Mouse (Mus musculus) monocyte, adult 5-6 weeks (primary cell): Measurements from ENCODE around the gene Cadps2. TPM values are rescaled to one million over a fixed set of nuclear protein-coding genes. Genes with fewer than 3 reads are reported as not detected.

ENCODE experiments used
- ATAC-seq: fragments of 153-309, 156-312 bp; replicated peaks from 2 replicates; pipeline ENCODE4 v1.8.0; 2017; ENCODE audit warnings: mild to moderate bottlenecking; ENCODE audit not compliant: low TSS enrichment, insufficient number of reproducible peaks, severe bottlenecking, poor library complexity, low FRiP score
- total RNA-seq: library from RNA; stranded (forward); fragments of 200-1000, 200-491, 200-594 nt; gene quantifications from 3 replicates; pipeline ENCODE4 v1.2.3, GENCODE M21; 2017

Cadps2 gene
- total RNA-seq = 0.53 TPM in 1 of 3 replicates, not detected in the others

DNA sequence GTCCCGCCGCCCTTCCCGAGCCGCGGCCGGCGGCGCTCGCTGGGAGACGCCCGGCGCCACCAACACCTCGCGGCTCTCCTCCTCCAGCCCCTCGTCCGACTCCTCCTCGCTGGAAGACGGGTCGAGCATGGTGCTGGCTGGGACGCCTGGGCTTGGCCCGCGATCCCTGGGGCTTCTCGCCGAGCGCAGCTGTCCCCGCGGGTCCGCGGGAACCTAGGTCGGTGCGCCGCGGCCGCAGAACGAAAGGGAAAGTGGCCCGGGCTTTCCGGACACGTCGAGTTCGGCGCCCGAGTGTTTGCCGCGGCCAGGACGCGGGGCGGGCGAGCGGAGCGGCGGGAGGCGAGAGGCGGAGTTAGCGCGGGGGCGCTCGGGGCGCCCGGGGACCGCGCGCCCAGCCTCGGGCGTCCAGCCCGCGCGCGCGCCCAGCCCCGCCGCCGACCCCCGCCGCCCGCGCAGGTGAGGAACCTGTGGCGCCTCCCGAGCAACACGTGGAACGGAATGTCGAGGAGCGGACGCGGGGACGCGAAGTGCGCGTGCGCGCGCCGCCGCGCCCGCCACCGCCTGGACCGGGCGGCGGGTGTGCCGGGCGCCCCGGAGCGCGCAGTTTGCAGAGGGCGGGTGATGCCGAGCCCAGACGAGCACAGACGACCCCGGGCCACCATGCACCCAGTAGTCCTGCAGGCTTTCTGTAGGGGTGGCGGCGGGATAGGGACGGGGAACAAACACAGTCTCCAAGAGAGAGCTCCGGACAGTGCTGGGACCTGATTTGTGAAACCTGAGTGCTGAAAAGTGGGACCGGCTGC lies at the start of gene Cadps2:
Cadps2 (minus strand) TSS at position 413 of the 803 bp plus-strand sequence.
- no peak for ATAC-seq

DNA sequence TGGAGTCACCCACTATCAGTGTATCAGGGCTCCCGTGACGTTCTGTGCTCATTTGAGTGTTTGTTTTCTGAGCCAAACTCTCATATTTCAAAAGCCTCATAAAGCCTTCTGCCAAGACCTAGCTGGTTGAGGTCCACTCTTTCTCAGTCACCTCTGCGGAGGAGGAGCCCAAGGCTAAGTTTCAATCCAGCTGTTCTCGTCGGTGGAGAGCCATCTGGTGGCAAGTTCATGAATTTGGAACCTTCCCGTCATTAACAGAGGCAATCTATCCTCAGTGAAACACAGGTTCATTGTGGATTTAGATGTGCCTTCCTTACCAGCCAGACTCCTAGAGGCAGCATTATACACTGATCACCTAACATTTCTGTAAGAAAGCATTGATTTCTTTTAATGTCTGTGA lies 47.2 kb upstream of the Cadps2 start:
- ATAC-seq = no peak

DNA sequence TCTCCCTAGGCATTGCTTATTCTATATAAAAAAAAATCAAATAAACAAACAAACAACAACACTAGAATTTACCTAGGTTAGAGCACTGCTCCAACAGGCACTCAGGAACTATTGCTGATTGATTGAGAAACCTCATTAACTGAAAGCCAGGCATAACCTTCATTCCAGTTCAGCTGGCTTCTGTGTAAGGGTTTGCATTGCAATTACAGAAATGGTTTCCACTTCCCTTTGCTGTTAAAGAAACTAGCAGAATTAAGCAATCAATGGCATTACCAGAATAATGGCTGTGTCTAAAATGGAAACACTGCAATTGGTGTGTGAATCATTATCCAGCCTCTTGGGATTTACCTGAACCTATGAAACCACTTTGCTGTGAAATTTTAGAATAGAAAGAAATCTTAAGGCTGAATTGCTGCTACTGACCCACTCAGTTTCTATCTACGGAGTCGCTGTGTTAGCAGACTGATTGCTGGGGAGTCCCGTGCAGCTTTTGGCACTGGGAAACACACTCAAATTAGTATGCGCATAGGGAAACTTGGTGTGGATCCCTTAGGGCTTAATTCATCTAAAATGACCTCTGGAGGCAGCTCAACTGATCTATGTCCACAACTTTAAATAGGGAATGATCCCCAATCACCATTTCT lies 37.7 kb upstream of the Cadps2 start:
- ATAC-seq = no peak

DNA sequence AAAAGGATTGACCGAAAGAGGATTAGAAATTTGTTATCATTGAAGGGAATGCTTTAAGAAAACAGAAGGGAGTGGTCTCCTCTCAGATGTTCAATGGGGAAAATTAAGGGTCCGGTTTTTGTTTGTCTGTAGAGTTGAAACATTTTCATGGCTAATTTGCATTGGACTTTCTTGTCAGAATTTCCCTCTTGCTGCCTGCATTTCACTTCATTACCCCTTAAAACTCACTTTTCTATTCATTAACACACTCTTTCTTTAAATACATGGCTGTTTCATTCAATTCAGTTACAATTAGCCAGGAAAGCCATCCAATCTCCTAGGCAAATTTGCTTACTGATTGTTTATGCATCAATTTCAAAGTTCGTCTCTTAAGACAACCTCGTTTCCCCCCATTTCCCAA lies 37.1 kb upstream of the Cadps2 start:
- no peak for ATAC-seq

DNA sequence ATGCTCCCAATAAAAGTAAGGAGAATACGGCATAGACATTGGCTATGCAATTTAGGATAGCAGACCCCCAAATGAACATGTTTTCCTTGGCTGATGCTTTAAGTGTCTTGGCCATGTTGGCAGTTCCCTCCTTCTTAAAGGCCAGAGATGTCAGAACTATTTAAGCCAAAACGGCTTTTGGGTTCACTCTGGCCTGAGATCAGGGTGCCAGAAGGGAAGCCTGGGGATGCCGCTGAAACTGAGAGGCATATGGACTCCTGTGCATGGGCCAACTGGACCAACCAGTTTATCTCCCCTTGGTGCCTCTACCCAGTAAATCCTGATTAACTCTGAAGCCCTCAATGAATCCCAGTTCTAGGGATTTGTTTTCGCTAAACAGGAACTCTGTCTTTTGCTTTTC lies 34.6 kb upstream of the Cadps2 start:
- no peak for ATAC-seq

GRCm38 (mm10) chr6:23873231-23873630 lies 34.0 kb upstream of the Cadps2 start:
- no peak for ATAC-seq

GRCm38 (mm10) chr6:23869971-23870370 lies 30.8 kb upstream of the Cadps2 start:
- ATAC-seq = no peak

DNA sequence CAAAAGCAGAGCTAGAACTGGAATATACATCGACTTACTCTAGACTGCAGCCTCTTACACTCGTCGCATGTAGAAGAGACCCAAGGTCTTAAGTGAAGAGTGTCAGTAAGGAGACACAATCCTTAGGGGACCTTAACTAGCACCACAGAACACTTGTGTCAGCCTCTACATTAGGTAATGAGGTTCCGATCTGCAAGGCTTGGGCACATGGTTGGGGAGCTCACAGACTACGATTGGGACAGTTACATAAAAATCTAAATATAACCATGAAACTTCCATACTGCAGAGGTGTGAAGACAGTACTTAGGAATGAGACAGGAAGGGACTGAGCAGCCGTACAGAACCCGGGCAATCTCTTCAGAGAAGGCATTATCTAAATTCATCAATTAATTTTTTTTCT lies 27.1 kb upstream of the Cadps2 start:
- no peak for ATAC-seq

DNA sequence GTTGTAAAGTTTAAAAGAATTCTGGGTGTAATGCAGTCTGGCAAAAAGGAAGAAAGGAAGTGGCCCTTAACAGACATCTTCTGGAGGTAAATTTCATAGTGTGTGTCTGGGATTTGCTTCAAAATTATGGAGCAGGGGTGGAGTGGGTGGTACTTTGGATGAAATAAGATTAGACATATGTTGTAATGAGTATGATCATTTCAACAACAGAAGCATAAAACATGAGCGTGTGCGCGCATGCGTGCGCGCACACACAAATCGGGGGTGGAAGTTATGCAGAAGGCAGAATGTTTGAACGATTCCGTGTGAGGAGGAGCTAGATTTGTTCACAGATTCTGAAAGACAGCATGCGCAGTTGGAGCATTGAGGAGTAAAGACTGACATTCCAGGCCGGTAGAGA lies 14.2 kb upstream of the Cadps2 start:
- no peak for ATAC-seq

DNA sequence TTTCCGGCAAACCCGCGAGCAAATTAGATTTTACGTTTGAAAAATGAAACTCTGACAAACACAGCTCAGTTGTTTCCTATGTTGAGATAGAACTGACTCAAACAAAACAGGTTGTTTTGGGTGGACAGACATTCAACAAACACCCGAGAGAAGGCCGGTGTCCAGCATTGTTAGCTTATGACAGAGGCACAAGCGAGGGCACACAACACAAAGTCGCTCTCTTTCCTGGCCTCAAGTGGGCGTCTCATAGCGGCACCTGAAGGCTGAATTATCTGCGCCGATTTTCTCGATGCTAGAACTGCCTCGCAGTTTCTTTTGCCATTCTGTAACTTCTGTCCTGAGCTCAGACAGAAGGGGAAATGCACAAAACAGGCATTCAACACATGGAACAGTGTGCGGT lies 780 bp upstream of the Cadps2 start:
- no peak for ATAC-seq

DNA sequence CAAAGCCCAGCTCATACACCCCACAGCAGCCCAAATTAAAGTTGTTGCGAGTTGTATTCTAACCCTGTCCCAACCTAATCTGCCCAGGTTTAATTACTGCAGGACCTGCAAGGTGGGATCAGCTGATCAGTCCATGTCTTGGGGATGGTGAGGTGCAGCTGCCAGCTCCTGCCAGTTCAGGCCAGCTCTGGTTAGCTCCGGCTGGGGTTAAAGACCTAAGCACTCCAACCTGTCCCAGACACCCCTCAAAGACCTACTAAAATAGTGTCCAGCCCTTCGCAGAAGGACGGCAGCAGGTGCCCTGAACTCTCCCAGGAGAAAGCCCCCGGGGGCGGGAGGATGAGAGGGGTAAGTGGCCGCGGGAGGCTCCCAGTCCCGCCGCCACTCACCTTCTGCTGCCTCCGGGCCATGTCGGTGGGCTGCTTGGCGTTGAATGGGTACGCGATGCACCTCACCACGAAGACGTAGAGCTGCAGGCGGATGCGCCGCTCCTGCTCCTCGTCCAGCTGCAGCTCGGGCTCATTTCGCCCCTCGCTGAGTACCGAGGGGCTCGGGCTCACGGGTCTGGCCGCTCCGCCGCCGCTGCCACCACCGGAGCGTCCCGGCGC lies 716 bp downstream of the Cadps2 start:
- no peak for ATAC-seq

DNA sequence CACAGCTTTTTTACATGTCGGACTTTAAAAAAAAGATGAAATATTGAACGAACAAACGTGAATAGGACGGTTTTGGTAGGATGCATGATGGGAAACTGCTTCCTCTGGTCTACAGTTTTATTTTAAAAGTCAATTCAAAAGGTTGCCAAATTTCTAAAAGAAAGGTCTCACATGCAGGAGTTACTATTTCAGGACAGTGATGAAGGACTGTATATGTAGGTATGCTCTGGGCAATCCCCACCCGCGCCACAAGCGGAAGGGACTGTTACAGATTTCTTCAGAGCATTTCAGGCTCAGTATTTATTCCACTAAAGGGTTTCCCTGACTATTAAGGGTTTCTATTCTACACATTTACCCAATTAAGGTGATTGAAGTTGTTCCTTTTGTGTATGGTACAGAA lies 1.6 kb downstream of the Cadps2 start:
- no peak for ATAC-seq

DNA sequence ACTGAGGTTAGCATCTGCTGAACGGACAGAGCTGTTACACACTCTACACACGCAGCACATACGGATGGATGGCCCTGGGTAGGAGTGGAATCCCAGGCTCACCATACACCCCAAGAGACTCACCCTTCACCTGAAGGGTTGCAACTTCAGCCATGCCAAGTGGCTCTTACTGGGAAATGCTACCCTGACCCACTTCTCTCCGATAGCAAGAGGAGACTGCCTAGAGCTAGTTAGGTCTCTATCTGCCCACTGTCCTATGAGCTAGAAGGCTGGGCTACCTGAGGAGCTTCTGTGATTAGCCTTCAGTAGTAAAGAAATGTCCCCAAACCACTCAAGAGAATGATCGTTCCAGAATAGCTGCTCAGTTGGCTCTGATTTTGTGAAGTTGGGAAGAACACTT lies 2.1 kb downstream of the Cadps2 start:
- ATAC-seq = no peak

DNA sequence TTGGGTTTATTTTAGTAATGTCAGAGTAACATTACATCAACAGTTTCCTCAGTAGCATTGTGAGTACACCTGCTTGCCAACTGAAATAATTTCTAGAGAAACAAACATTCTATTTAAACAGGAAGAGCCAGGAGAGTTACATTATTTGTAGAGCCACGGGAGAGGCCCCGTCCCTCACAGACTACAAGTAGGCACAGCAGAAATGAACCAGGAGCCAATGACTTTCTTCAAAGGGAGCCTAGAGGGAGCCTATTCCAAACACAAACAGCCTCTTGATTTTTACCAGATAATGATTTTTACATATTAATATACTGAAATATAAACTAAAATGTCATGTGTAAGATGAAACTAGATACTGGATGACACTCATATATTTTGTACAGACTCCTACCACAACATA lies 2.5 kb downstream of the Cadps2 start:
- ATAC-seq = no peak

DNA sequence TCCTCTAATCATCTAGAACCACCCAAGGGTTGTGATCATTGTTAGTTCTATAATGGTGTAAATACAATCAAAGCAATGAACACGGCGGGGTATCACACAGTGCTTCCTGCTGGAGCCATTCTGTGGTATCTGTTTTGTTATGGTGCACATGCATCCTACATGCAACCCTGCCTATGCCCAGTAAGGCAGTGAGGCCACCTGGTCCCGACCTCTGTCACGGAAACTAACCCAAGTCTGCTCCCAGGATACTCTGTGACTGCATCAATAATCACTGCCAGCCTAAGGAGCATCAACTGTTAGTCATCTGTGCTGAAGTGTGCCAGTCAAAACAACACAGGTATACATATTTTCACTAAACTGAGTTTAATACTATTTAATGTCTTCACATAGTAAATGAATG lies 3.7 kb downstream of the Cadps2 start:
- ATAC-seq = no peak

GRCm38 (mm10) chr6:23830741-23831140 lies 8.5 kb downstream of the Cadps2 start:
- no peak for ATAC-seq

DNA sequence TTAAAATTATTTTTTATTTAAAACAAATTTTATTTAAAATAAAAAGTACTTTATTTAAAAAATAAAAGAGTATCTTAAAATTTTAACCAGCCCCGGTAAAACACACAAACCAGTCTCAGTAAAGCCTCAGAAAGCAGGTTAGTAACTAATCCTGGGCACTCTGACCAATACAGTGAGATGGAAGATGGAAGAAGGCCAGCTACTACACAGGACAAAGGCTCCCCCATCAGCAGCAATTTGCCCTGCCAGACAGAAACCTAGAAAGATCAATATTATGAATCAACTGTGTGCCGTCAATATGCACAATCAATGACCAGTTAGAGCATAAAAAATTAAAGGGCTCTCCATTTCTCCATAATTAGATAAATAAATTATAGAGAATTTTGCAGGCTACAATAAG lies 9.9 kb downstream of the Cadps2 start:
- ATAC-seq = no peak

GRCm38 (mm10) chr6:23821819-23822218 lies 17.4 kb downstream of the Cadps2 start:
- ATAC-seq = no peak

- no peak for ATAC-seq
Measured at GRCm38 (mm10) chr6:23810087-23810486, 29.1 kb downstream of the Cadps2 start.

DNA sequence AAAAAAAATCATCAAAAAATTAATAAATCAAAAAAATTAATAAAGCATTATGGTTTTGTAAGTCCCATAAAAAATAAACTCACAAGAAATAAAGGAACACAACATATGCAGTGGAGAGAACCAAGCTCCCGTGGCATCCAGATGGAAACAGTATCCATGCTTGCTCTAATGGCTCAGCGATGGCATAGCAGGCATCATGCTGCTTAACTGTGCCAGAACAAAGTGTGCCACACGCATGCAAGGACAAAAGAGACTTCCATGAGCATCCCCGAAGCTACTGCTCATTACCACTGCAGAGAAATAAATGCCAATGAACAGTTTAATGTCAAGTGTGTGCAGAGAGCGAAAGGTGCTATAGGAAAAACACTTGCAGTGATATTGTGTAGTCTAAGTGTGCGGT lies 29.9 kb downstream of the Cadps2 start:
- no peak for ATAC-seq
